Mouse (Mus musculus): ENCODE measurements around the gene Hapln2. TPM values are rescaled to one million over a fixed set of nuclear protein-coding genes. Genes with fewer than 3 reads are reported as not detected.

Hapln2 gene
- polyA plus RNA-seq, 1 experiment from 2014 or later: 0.30 TPM

- H3K36me3 ChIP-seq (ENCODE audit: control insufficient read depth, insufficient read depth, low read length): no peaks in the 10 kb centered on the region
- no peaks in the 10 kb centered on the region for H3K9me3 ChIP-seq (ENCODE audit: control insufficient read depth, low read length)
- H3K27me3 ChIP-seq (replicated peaks; ENCODE audit: control insufficient read depth, insufficient read depth, low read length): peaks cover 10% of the 10 kb centered on the region
- 10% methylated on average over 36 of the region's 36 CpGs for WGBS
- H3K4me2 ChIP-seq (ENCODE audit: low read length): peak within 1 kb of the TSS; percentile 87
- H3K27ac ChIP-seq (ENCODE audit: low read depth, low read length): peak within 1 kb of the TSS; percentile 37; the same call in 1 of the 2 replicates
- ATAC-seq: peak; percentile 97
- peaks cover 4% of the 10 kb centered on the region for H3K4me1 ChIP-seq (ENCODE audit: control insufficient read depth, insufficient read depth, low read depth, low read length)
- H3K9ac ChIP-seq (ENCODE audit: low read depth, low read length): peak within 1 kb of the TSS; percentile 66
- peak within 1 kb of the TSS; percentile 69 for H3K4me3 ChIP-seq (ENCODE audit: low read length)
Measured at GRCm38 (mm10) chr3:88042661-88043421, 15.5 kb upstream of the Hapln2 start, which contains the start of gene Gpatch4. Gene Gpatch4 (plus strand): TSS chr3:88043108.

GRCm38 (mm10) chr3:88035561-88036293 lies 8.3 kb upstream of the Hapln2 start:
- Histone ChIP-seq H3K27me3 (replicated peaks; ENCODE audit: control insufficient read depth, insufficient read depth, low read length) (peaks cover 3% of the 10 kb centered on the region; the same call in 1 of the 2 replicates), H3K36me3 (ENCODE audit: control insufficient read depth, insufficient read depth, low read length) (no peaks in the 10 kb centered on the region), H3K4me2 (ENCODE audit: low read length) (no peak overlapping the region), H3K27ac (ENCODE audit: low read depth, low read length) (no peak overlapping the region), H3K9me3 (ENCODE audit: control insufficient read depth, low read length) (no peaks in the 10 kb centered on the region), H3K4me3 (ENCODE audit: low read length) (no peak overlapping the region), H3K9ac (ENCODE audit: low read depth, low read length) (no peak overlapping the region), H3K4me1 (ENCODE audit: control insufficient read depth, insufficient read depth, low read depth, low read length) (no peaks in the 10 kb centered on the region)
- 57% methylated on average over 1 of the region's 1 CpGs for WGBS
- no peak for ATAC-seq

- H3K27me3 ChIP-seq (replicated peaks; ENCODE audit: control insufficient read depth, insufficient read depth, low read length): no peaks in the 10 kb centered on the region
- H3K9me3 ChIP-seq (ENCODE audit: control insufficient read depth, low read length): peaks cover under 1% of the 10 kb centered on the region; the same call in 1 of the 2 replicates
Measured at GRCm38 (mm10) chr3:88033506-88033905, 6.1 kb upstream of the Hapln2 start.

GRCm38 (mm10) chr3:88030608-88031395 lies 3.4 kb upstream of the Hapln2 start:
- H3K9me3 ChIP-seq (ENCODE audit: control insufficient read depth, low read length): peaks cover 7% of the 10 kb centered on the region
- H3K4me2 ChIP-seq (ENCODE audit: low read length): no peak overlapping the region
- no peak overlapping the region for H3K27ac ChIP-seq (ENCODE audit: low read depth, low read length)
- H3K4me3 ChIP-seq (ENCODE audit: low read length): no peak overlapping the region
- no peaks in the 10 kb centered on the region; the same call in 1 of the 2 replicates for H3K27me3 ChIP-seq (replicated peaks; ENCODE audit: control insufficient read depth, insufficient read depth, low read length)
- WGBS: 26% methylated on average over 19 of the region's 19 CpGs
- no peaks in the 10 kb centered on the region for H3K36me3 ChIP-seq (ENCODE audit: control insufficient read depth, insufficient read depth, low read length)
- H3K9ac ChIP-seq (ENCODE audit: low read depth, low read length): no peak overlapping the region
- no peaks in the 10 kb centered on the region for H3K4me1 ChIP-seq (ENCODE audit: control insufficient read depth, insufficient read depth, low read depth, low read length)
- ATAC-seq: no peak

More at GRCm38 (mm10) chr3:88033506-88033905, 6.1 kb upstream of the Hapln2 start:
- WGBS: 75% methylated on average over 5 of the region's 5 CpGs
- no peak overlapping the region for H3K4me2 ChIP-seq (ENCODE audit: low read length)
- no peak for ATAC-seq
- no peak overlapping the region for H3K9ac ChIP-seq (ENCODE audit: low read depth, low read length)
- H3K36me3 ChIP-seq (ENCODE audit: control insufficient read depth, insufficient read depth, low read length): no peaks in the 10 kb centered on the region
- H3K4me3 ChIP-seq (ENCODE audit: low read length): no peak overlapping the region
- no peaks in the 10 kb centered on the region for H3K4me1 ChIP-seq (ENCODE audit: control insufficient read depth, insufficient read depth, low read depth, low read length)
- no peak overlapping the region for H3K27ac ChIP-seq (ENCODE audit: low read depth, low read length)

- H3K4me3 ChIP-seq (ENCODE audit: low read length): no peak overlapping the region
- H3K27me3 ChIP-seq (replicated peaks; ENCODE audit: control insufficient read depth, insufficient read depth, low read length): peaks cover 31% of the 10 kb centered on the region
- no peak overlapping the region for H3K9ac ChIP-seq (ENCODE audit: low read depth, low read length)
- no peaks in the 10 kb centered on the region for H3K36me3 ChIP-seq (ENCODE audit: control insufficient read depth, insufficient read depth, low read length)
- H3K4me1 ChIP-seq (ENCODE audit: control insufficient read depth, insufficient read depth, low read depth, low read length): peaks cover 16% of the 10 kb centered on the region
- no peak overlapping the region for H3K27ac ChIP-seq (ENCODE audit: low read depth, low read length)
- H3K4me2 ChIP-seq (ENCODE audit: low read length): no peak overlapping the region
- WGBS: 70% methylated on average over 7 of the region's 7 CpGs
- ATAC-seq: no peak
- H3K9me3 ChIP-seq (ENCODE audit: control insufficient read depth, low read length): peaks cover 7% of the 10 kb centered on the region
Measured at GRCm38 (mm10) chr3:88026823-88027222, 560 bp downstream of the Hapln2 start.

- H3K36me3 ChIP-seq (ENCODE audit: control insufficient read depth, insufficient read depth, low read length): no peaks in the 10 kb centered on the region
- peak overlapping the region; percentile 62 for H3K4me3 ChIP-seq (ENCODE audit: low read length)
- H3K9me3 ChIP-seq (ENCODE audit: control insufficient read depth, low read length): peaks cover 6% of the 10 kb centered on the region
- peak overlapping the region; percentile 90 for H3K4me2 ChIP-seq (ENCODE audit: low read length)
- peak; percentile 79 for ATAC-seq
- peaks cover 16% of the 10 kb centered on the region for H3K4me1 ChIP-seq (ENCODE audit: control insufficient read depth, insufficient read depth, low read depth, low read length)
- H3K27me3 ChIP-seq (replicated peaks; ENCODE audit: control insufficient read depth, insufficient read depth, low read length): peaks cover 51% of the 10 kb centered on the region
- under 1% methylated on average over 81 of the region's 81 CpGs for WGBS
- peak overlapping the region; percentile 71 for H3K9ac ChIP-seq (ENCODE audit: low read depth, low read length)
- H3K27ac ChIP-seq (ENCODE audit: low read depth, low read length): no peak overlapping the region
Measured at GRCm38 (mm10) chr3:88023192-88024074, 4.0 kb downstream of the Hapln2 start.

GRCm38 (mm10) chr3:88022322-88023191 lies 4.8 kb downstream of the Hapln2 start:
- H3K4me2 ChIP-seq (ENCODE audit: low read length): peak overlapping the region; percentile 90
- no peak overlapping the region for H3K27ac ChIP-seq (ENCODE audit: low read depth, low read length)
- ATAC-seq: peak; percentile 93
- H3K36me3 ChIP-seq (ENCODE audit: control insufficient read depth, insufficient read depth, low read length): no peaks in the 10 kb centered on the region
- under 1% methylated on average over 58 of the region's 66 CpGs for WGBS
- H3K4me3 ChIP-seq (ENCODE audit: low read length): peak overlapping the region; percentile 62
- peaks cover 16% of the 10 kb centered on the region for H3K4me1 ChIP-seq (ENCODE audit: control insufficient read depth, insufficient read depth, low read depth, low read length)
- H3K27me3 ChIP-seq (replicated peaks; ENCODE audit: control insufficient read depth, insufficient read depth, low read length): peaks cover 55% of the 10 kb centered on the region
- peak overlapping the region; percentile 71 for H3K9ac ChIP-seq (ENCODE audit: low read depth, low read length)
- no peaks in the 10 kb centered on the region for H3K9me3 ChIP-seq (ENCODE audit: control insufficient read depth, low read length)

Measured in hindbrain, embryonic 16.5 days (tissue).